16 mouse cellular contexts compared by ENCODE assay signal in genomic region chr11:61397423-61398043, GRCm38 (mm10). TPM values are rescaled to one million over a fixed set of nuclear protein-coding genes. Genes with fewer than 3 reads are reported as not detected.
DNase-seq lines count a peak whose midpoint lies in the region; TF ChIP-seq lines count a peak whose summit lies in the region.
"Not testable (repeated sequence)": the region's sequence is repeated elsewhere in the genome, so short reads cannot be mapped to it uniquely, and the experiment has no call there.
"Had no signal": no experiment of that assay in that cellular context is flagged by ENCODE, and none has a peak within 500 bp of the region (broad histone marks: within the 10 kb centered on the region; RNA-seq: fewer than 3 reads in every experiment).

No protein-coding gene starts in this region.

- H3K27me3 ChIP-seq in CH12.LX (replicated peaks); MEL (ENCODE audit: control insufficient read depth in 1 of 2, insufficient read depth in 2 of 2, low read length in 2 of 2); testis, adult 2 months (ENCODE audit: control insufficient read depth, insufficient read depth, low read length): not testable (repeated sequence)

- dilution Hi-C loops in CH12.LX (cut with MboI; ENCODE audit: extremely low pct_ligation_motif_present, extremely low pct_unique_long_range_greater_than_20kb, low sequenced_read_pairs), result not testable (repeated sequence)

- H3K4me3 ChIP-seq in CH12.LX (replicated peaks in 1 of 3; ENCODE audit: low read depth in 2 of 3, low read length in 2 of 3, poor library complexity in 1 of 3), result peak overlapping the region; percentile 56 to 92 (median 63)
- not testable (repeated sequence) for H3K4me3 ChIP-seq in MEL (ENCODE audit: control insufficient read depth in 1 of 2, insufficient read depth in 1 of 2, low read depth in 2 of 2, low read length in 2 of 2)
- peak overlapping the region; percentile 45 for H3K4me3 ChIP-seq in testis, adult 2 months (ENCODE audit: control insufficient read depth, low read depth, low read length)

- not testable (repeated sequence) for H3K9me3 ChIP-seq in CH12.LX (replicated peaks; ENCODE audit: low read length); MEL (replicated peaks; ENCODE audit: insufficient read depth, low read length)

- not testable (repeated sequence) for TF ChIP-seq RAD21 in CH12.LX (IDR thresholded peaks at IDR 0.05; ENCODE audit: low read depth, low read length); MEL (IDR thresholded peaks at IDR 0.05; ENCODE audit: low read depth, low read length)

- DNase-seq in CH12.LX (ENCODE audit: extremely low read depth), result peak; percentile 83
- DNase-seq in MEL (ENCODE audit: low read depth, low spot score), result peak; percentile 30

- H3K27ac ChIP-seq in CH12.LX (ENCODE audit: insufficient read depth, low read depth), result peak overlapping the region; percentile 78
- H3K27ac ChIP-seq in MEL (ENCODE audit: control insufficient read depth, low read depth, low read length); testis, adult 2 months (ENCODE audit: control insufficient read depth, insufficient read depth, low read depth, low read length): not testable (repeated sequence)

- not testable (repeated sequence) for TF ChIP-seq EP300 in CH12.LX (IDR thresholded peaks at IDR 0.05; ENCODE audit: low read length); MEL (IDR thresholded peaks at IDR 0.05; ENCODE audit: low read depth in 1 of 2, low read length in 2 of 2)

- H3K79me2 ChIP-seq in CH12.LX (replicated peaks; ENCODE audit: control insufficient read depth, extremely low read depth, insufficient read depth, poor library complexity, severe bottlenecking), result peaks cover 39% of the 10 kb centered on the region
- not testable (repeated sequence) for H3K79me2 ChIP-seq in MEL (ENCODE audit: control insufficient read depth, insufficient read depth, low read length, poor library complexity)

- H3K4me1 ChIP-seq in CH12.LX (ENCODE audit: control insufficient read depth in 1 of 2, insufficient read depth in 2 of 2), result peaks cover 4 to 12% of the 10 kb centered on the region in 2 experiments; a peak in 3 of 4 replicates
- H3K4me1 ChIP-seq in MEL (ENCODE audit: control insufficient read depth in 1 of 2, insufficient read depth in 2 of 2, low read length in 2 of 2); testis, adult 2 months (ENCODE audit: control insufficient read depth, insufficient read depth, low read length): not testable (repeated sequence)

- peak overlapping the region; percentile 39 for H3K4me2 ChIP-seq in CH12.LX (ENCODE audit: insufficient read depth, low read depth, poor library complexity, severe bottlenecking)

- peak overlapping the region; percentile 98 for H3K9ac ChIP-seq in CH12.LX (ENCODE audit: insufficient read depth, low read depth)
- not testable (repeated sequence) for H3K9ac ChIP-seq in MEL (ENCODE audit: control insufficient read depth, low read depth, low read length, poor library complexity, severe bottlenecking)

- in situ Hi-C loops in CH12.LX (cut with MboI; ENCODE audit: low pct_ligation_motif_present, low pct_unique_long_range_greater_than_20kb, low sequenced_read_pairs), result not testable (repeated sequence)

- TF ChIP-seq CTCF in CH12.LX (conservative IDR thresholded peaks at IDR 0.05 in 1 of 2, IDR thresholded peaks at IDR 0.05 in 1 of 2; ENCODE audit: low read depth in 2 of 2, low read length in 2 of 2); MEL (IDR thresholded peaks at IDR 0.05 in 2 of 3, conservative IDR thresholded peaks at IDR 0.05 in 1 of 3; ENCODE audit: control insufficient read depth in 1 of 3, insufficient read depth in 1 of 3, low read depth in 2 of 3, low read length in 3 of 3, poor library complexity in 1 of 3, severe bottlenecking in 1 of 3); testis, adult 2 months (IDR thresholded peaks at IDR 0.05; ENCODE audit: control insufficient read depth, insufficient read depth, insufficient replicate concordance, low read depth, low read length): not testable (repeated sequence)

- TF ChIP-seq POLR2A in CH12.LX (IDR thresholded peaks at IDR 0.05; ENCODE audit: low read depth, low read length), result peak; percentile 81
- TF ChIP-seq POLR2A in MEL (IDR thresholded peaks at IDR 0.05; ENCODE audit: control insufficient read depth in 1 of 2, insufficient read depth in 1 of 2, low read depth in 1 of 2, low read length in 2 of 2, poor library complexity in 1 of 2); testis, adult 2 months (IDR thresholded peaks at IDR 0.05; ENCODE audit: control insufficient read depth, low read depth, low read length): not testable (repeated sequence)

- not testable (repeated sequence) for H3K36me3 ChIP-seq in CH12.LX (replicated peaks in 1 of 2; ENCODE audit: control insufficient read depth in 1 of 2, insufficient read depth in 1 of 2, low read length in 1 of 2); MEL (ENCODE audit: control insufficient read depth in 1 of 2, insufficient read depth in 2 of 2, low read length in 2 of 2); testis, adult 2 months (ENCODE audit: control insufficient read depth, insufficient read depth, low read length)

TF ChIP-seq in CH12.LX, 34 proteins besides CTCF, POLR2A, EP300 and RAD21:
- TF ChIP-seq ZMIZ1 (IDR thresholded peaks at IDR 0.05; ENCODE audit: low read depth, low read length) (peak; percentile 82), ELF1 (IDR thresholded peaks at IDR 0.05; ENCODE audit: low read depth, low read length) (peak; percentile 31), NRF1 (IDR thresholded peaks at IDR 0.05; ENCODE audit: low read depth, low read length) (peak; percentile 74), BHLHE40 (IDR thresholded peaks at IDR 0.05; ENCODE audit: low read depth, low read length) (peak; percentile 81), TCF12 (IDR thresholded peaks at IDR 0.05; ENCODE audit: low read depth, low read length) (peak; percentile 87), TBP (conservative IDR thresholded peaks at IDR 0.05; ENCODE audit: low read depth, low read length) (peak; percentile 91), NELFE (IDR thresholded peaks at IDR 0.05; ENCODE audit: low read depth, low read length) (peak; percentile 88)

TF ChIP-seq in MEL, 35 proteins besides CTCF, POLR2A, EP300 and RAD21:
- TF ChIP-seq USF1 (IDR thresholded peaks at IDR 0.05; ENCODE audit: low read depth, low read length), result 0 out of 2 replicates have a peak, but pooled peaks have one; percentile 22
- TF ChIP-seq BHLHE40 (IDR thresholded peaks at IDR 0.05; ENCODE audit: borderline replicate concordance, low read depth, low read length), result peak; percentile 33; the same call in 1 of the 2 replicates

RNA-seq across cellular contexts. Expression of gene Slc47a1, which starts 19.4 kb away (rescaled TPM):
- 31.4 and 46.4 TPM in 2 replicates for total RNA-seq in CH12.LX (2012; rRNA removed)
- 24.3 and 26.2 TPM in 2 replicates for total RNA-seq in CH12.LX (2014; rRNA removed)
- 29.3 and 30.3 TPM in 2 replicates for polyA plus RNA-seq in CH12.LX (2012; ENCODE audit: insufficient read length, low read depth)
- 0.04 TPM in 1 of 2 replicates, not detected in the other for total RNA-seq in MEL (2012; rRNA removed)
- polyA plus RNA-seq in MEL (2012; ENCODE audit: insufficient read depth in 1 of 2, insufficient read length in 2 of 2, low read depth in 1 of 2, low replicate concordance in 2 of 2, missing spikeins in 1 of 2), result not detected
- polyA plus RNA-seq in testis, adult 2 months (2012; rRNA removed), result 0.82 and 1.4 TPM in 2 replicates
- polyA plus RNA-seq: activated CD4-positive, CD25-positive, alpha-beta regulatory T cell, adult 4 months; CD4-positive, CD25-positive, alpha-beta regulatory T cell, adult 4 months; G1E had no signal

RNA-seq across cellular contexts. Expression of gene Slc47a2, which starts 54.9 kb away (rescaled TPM):
- total RNA-seq in CH12.LX (2012; rRNA removed), result 0.38 and 0.68 TPM in 2 replicates
- total RNA-seq in CH12.LX (2014; rRNA removed), result 0.08 and 0.24 TPM in 2 replicates
- polyA plus RNA-seq in CH12.LX (2012; ENCODE audit: insufficient read length, low read depth), result 0.37 and 0.39 TPM in 2 replicates
- total RNA-seq in MEL (2012; rRNA removed), result 0.10 and 0.15 TPM in 2 replicates
- polyA plus RNA-seq in MEL (2012; ENCODE audit: insufficient read depth in 1 of 2, insufficient read length in 2 of 2, low read depth in 1 of 2, low replicate concordance in 2 of 2, missing spikeins in 1 of 2), result under 1 TPM in 1 of 2 experiments, not detected in 1; 0.25 TPM
- polyA plus RNA-seq in testis, adult 2 months (2012; rRNA removed), result 69.1 and 87.1 TPM in 2 replicates
- total RNA-seq: adrenal gland, adult 18-20 months; adrenal gland, adult 2 months; adrenal gland, adult 8-10 months; adrenal gland, postnatal 10 days; adrenal gland, postnatal 14 days; adrenal gland, postnatal 25 days; adrenal gland, postnatal 36 days; G1E had no signal
- polyA plus RNA-seq: activated CD4-positive, CD25-positive, alpha-beta regulatory T cell, adult 4 months; brain, embryonic 14.5 days; C2C12; CD4-positive, CD25-positive, alpha-beta regulatory T cell, adult 4 months; G1E; Patski had no signal

RNA-seq across cellular contexts. Expression of gene Rnf112, which starts 56.4 kb away (rescaled TPM):
- total RNA-seq in CH12.LX (2012; rRNA removed) (not detected in 2 replicates), CH12.LX (2014; rRNA removed) (not detected in 2 replicates), MEL (2012; rRNA removed) (not detected in 2 replicates)
- polyA plus RNA-seq in CH12.LX (2012; ENCODE audit: insufficient read length, low read depth) (not detected in 2 replicates), MEL (2012; ENCODE audit: insufficient read depth in 1 of 2, insufficient read length in 2 of 2, low read depth in 1 of 2, low replicate concordance in 2 of 2, missing spikeins in 1 of 2) (not detected)
- polyA plus RNA-seq in testis, adult 2 months (2012; rRNA removed), result 18.2 and 18.4 TPM in 2 replicates
- polyA plus RNA-seq: activated CD4-positive, CD25-positive, alpha-beta regulatory T cell, adult 4 months; C2C12; CD4-positive, CD25-positive, alpha-beta regulatory T cell, adult 4 months; G1E; Patski had no signal

Comparison
In these comparisons a context has a peak if more than half of its experiments do, and no peak if none do; other contexts are left out.
1. RNA of gene Slc47a1, which starts 19.4 kb away (polyA plus RNA-seq): 29.3 to 30.3 TPM in CH12.LX; 0.82 to 1.4 TPM in testis, adult 2 months and not detected in MEL; every median in the first group is over 10 times any median in the second.
2. RNA of gene Slc47a2, which starts 54.9 kb away (polyA plus RNA-seq): 69.1 to 87.1 TPM in testis, adult 2 months; 0.37 to 0.39 TPM in CH12.LX and 0.25 TPM in MEL; every median in the first group is over 10 times any median in the second.
3. RNA of gene Rnf112, which starts 56.4 kb away (polyA plus RNA-seq): 18.2 to 18.4 TPM in testis, adult 2 months; not detected in CH12.LX and not detected in MEL; every median in the first group is over 10 times any median in the second.